Mouse (Mus musculus) CD4-positive, CD25-positive, alpha-beta regulatory T cell, adult 4 months (primary cell): ENCODE measurements around the gene Mroh2a. TPM values are rescaled to one million over a fixed set of nuclear protein-coding genes. Genes with fewer than 3 reads are reported as not detected.

ENCODE experiments used
- ATAC-seq: one replicate; pipeline ENCODE4 v1.8.0; 2017
- polyA plus RNA-seq, 2 experiments: library from polyadenylated mRNA; unstranded; fragments of 100-300 nt; shearing (Covaris generic); gene quantifications; one replicate each; pipeline ENCODE4 v1.2.1; 2017

Mroh2a gene
- polyA plus RNA-seq, 2 experiments from 2014 or later = 1.4 to 1.6 TPM

- ATAC-seq = no peak
Measured at GRCm38 (mm10) chr1:88237311-88237710, 10.5 kb downstream of the Mroh2a start.

DNA sequence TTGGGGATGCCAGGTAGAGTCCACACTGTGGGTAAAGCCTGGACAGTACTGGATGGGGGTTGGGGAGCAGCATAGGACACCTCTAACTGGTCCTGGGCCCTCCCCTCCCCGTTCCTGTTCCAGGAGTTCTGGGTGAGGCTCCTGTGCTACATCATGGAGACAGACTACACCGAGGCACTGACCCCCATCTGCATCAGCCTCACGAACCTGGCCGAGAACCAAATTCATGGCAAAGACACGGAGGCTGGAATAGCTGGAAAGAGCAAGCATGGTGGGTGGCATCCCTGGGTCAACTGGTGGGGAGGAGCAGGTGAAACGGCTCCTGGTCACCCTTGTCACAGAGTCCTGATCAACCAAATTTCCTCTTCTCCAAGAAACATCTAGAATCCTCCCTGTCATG is 12.0 kb downstream of the Mroh2a start:
- no peak for ATAC-seq

GRCm38 (mm10) chr1:88240072-88240471 is 13.3 kb downstream of the Mroh2a start:
- ATAC-seq = no peak

- ATAC-seq = no peak
Measured at GRCm38 (mm10) chr1:88240579-88240978, 13.8 kb downstream of the Mroh2a start.

DNA sequence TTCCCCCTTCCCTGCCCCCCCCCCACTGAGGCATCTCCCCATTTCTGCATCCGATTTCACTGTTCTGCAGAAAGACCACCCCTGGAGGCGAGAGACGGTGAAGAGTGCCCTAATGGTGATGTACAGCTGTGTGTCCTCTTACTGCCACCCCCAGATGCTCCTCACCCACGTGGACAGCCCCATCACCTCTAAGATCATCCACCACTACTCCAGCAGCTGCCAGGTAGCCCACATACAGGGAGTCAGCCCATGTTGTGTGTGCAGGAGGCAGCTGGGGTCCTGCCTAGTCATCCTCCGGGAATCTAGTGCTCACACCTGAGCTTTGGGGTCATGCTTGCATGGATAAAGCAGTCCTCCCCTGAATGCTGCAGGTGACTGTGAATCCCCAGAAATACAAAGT is 17.1 kb downstream of the Mroh2a start:
- ATAC-seq = no peak

DNA sequence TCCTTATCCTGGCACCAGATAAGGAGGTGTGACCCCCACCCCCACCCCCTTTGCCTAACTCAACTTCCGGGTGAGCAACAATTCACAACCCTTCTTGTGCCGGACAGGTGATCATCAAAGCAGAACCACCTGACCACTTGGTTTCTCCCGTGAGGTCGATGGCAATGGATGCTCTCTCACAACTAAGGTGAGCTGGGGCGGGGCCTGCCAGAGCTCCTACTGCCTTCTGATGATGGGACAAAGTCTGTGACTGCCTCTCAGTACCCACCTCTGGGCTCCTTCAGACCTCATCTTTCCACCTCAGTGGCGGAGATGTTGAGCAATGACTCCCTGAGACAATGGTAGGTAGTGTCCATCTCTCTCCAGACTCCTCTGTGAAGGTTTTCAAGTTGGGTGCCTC is 19.1 kb downstream of the Mroh2a start:
- ATAC-seq = no peak

DNA sequence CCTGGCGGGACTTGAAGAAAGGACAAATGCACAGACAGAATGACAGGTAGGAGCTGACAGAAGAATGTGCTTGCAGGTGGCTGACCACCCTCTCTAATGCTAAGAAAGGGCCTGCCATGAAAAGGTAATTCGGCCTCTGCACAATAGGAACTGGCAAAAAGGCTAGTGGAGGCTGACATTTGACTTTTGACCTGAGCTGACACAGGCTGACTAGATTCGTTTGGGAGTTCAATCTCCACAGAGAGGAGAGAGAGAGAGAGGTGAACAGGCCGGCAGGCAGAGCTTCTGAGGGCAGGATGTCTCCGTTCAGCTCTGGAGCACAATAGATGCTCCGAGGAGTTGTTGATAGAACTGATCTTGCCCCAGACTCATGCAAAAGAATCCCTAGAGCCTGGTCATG is 19.6 kb downstream of the Mroh2a start:
- no peak for ATAC-seq

DNA sequence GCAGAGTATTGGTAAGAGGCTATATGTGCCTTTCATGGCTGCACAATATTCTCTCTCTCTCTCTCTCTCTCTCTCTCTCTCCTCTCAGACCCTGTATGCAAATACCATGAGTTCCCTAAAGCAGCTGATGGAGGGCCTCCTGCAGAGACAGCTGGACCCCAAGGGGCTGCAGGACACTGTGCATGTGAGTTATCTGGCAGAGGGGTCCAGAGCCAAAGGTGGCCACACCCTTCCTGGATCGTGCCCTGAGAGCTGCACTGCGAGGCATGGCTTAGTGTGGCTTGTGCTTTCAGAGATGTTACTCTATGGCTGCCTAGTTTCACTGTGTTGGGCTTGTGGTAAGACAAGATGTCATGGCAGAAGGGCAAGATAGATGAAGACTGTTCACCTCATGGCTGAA is 20.9 kb downstream of the Mroh2a start:
- no peak for ATAC-seq

GRCm38 (mm10) chr1:88248658-88249057 is 21.9 kb downstream of the Mroh2a start:
- ATAC-seq = no peak

GRCm38 (mm10) chr1:88249596-88249995 is 22.8 kb downstream of the Mroh2a start:
- ATAC-seq = no peak

DNA sequence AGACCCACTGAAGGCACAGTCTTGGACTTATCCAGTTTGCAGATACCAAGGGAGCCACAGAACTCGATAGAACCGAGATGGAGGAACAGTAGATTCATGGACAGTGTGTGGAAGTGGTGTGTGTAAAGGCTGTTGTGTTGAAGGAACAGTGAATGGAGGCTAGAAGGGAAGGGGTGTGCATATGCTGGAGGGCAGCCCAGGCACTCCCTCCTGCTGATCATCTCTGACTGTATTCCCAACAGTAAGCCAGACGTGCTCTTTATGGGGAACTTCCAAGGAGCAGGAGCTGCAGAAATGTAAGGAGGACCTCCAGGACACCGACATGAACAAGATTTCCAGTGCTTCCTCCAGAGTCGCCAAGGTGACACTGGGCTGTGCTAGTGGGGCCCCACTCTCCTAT is 23.2 kb downstream of the Mroh2a start:
- ATAC-seq = no peak

DNA sequence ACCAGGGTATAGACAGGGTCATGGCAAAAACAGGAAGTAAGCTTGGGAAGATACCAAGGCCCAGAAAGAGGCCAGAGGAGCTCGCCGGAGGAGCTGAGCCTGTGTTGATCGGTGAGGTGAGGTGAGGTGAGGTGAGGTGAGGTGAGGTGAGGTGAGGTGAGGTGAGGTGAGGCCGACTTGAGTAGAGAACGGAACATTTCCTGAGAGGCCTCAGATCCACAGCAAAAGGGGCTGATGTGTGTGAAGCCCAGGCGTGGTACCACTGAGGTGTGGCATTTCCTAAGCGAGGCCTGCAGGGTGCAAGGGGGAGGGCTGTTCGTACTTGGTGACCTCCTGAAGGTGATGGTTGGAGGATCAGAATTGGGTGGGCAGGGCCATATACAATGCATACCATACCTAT is 26.3 kb downstream of the Mroh2a start:
- no peak for ATAC-seq

- ATAC-seq = no peak
Measured at GRCm38 (mm10) chr1:88253540-88253939, 26.8 kb downstream of the Mroh2a start.

- ATAC-seq = no peak
Measured at GRCm38 (mm10) chr1:88254793-88255465, 28.1 kb downstream of the Mroh2a start.

- no peak for ATAC-seq
Measured at GRCm38 (mm10) chr1:88255466-88255857, 28.7 kb downstream of the Mroh2a start.

DNA sequence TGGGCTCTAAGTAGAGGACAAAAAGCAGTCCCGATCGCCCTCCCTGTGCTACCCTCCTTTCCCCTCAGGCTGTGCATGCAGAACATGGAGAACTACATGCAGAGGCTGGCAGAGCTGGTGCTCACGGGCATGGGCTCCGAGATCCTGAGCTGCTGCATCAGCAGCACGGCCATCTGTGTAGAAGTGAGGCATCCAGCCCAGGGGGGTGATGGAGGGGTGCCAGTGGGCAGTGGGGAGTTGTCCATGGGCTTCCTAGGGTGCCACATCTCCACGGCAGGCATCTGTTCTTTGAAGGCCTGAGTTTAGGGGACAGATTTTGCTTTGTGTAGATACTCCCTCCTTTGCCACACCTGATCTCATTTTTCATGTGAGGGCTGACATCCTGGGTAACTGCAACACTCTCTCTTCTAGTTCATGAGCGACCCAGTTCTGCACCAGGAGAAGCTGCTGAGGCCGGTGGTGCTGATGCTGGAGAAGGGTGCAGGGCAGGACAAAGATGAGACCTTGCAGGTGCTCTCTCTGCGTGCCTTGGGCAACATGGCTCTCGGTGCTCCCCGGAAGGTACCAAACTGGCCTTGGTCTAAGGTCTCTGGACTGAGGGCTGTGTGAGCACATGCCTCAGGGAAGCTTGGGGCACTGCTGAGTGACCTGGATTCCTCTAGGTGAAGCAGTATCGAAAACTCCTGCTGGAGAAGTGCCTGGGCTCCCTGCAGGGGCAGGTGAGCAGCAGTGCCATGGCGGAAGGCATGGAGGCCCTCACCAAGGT is 29.4 kb downstream of the Mroh2a start:
- no peak for ATAC-seq

DNA sequence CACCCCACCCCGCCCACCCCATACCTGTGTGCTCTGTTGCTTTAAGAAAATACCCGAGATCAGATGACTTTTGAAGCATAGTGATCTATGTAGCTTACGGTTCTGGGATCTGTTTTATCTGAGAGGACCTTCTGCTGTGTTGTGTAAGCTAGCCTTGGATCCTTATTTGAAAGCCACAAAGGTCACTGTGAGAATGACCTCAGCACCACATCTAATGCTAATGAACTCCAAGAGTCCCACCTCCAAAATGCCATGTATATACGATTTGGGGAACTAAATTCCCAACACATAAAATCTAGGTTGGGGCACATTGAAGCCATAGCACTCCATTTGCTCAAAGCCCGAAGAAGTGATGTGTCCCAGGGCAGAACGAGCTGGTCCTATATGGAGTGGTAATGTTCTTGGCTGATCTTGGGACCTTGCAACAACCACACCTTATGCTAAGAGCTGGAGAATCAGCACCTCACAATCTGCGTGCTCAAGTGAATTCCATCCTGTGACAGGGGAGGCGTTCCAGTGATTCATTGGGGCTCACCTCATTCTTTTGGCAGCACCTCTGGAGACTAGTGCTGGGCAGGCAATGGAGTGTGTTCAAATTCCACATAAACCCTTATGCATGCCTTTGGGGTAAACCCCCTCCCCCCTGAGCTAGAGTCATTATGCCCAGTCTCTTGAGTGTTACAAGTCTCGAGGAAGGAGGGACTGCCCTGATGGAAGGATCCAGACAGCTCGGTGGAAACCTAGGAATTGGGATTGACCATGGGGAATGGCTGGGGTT is 30.3 kb downstream of the Mroh2a start:
- no peak for ATAC-seq

DNA sequence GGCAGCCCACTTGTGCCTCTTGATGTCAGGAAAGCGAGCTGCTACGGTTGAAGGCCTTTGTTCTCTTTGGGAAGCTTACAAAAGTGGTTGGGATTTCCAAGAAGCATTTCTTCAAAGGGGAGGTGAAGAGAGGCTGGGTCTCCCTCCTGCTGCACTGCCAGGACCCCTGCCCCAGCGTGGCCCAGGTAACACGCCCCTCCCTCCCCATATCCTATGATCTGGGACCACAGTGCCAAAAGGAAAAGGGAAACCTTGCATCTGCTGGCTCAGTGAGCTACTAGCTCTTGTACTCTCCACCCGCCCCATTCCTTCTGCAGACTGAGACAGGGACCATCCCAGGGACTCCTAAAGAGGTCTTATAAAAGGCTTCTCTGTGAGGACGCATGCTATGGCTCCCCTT is 30.9 kb downstream of the Mroh2a start:
- no peak for ATAC-seq

DNA sequence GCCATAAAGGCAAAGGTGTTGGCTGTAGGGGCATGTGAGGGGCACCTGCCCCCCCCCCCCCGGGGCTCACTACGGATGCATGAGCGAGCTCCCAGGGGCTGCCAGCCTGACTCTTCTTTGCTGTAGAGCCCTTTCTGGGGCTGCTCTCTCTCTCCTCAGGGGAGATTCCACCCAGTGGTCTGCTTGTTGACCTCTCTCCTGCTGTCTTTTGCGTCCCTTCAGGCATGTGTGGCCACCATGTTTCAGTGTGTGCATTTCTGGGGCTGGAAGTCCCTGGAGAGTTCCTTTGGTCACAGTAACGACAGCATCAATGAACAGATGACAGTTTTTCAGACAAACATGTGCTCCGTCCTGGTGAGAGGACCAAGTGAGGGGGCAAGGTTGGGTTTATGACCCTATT is 31.6 kb downstream of the Mroh2a start:
- ATAC-seq = no peak

GRCm38 (mm10) chr1:88258881-88259642 is 32.3 kb downstream of the Mroh2a start:
- ATAC-seq = peak; percentile 22

DNA sequence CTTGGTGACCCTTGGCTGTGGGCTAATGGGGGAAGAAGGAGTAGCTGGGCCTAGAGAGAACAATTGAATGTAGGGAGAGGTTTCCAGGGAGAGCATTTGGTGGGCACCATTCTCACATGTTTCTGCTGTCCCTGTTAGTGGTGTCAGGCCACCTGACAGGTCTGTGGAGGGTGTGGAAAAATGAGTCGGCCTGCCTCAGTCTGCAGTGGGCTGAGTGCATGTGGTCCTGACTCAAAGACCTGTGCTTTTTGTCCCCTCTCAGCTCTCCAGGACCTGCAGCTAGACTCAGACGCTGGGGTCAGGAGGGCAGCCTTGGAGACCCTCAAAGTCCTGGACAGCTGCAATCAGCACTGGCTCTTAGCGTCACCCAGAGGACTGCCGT is 32.8 kb downstream of the Mroh2a start:
- no peak for ATAC-seq

GRCm38 (mm10) chr1:88260114-88260513 is 33.3 kb downstream of the Mroh2a start:
- no peak for ATAC-seq
